Mouse (Mus musculus) embryonic facial prominence, embryonic 11.5 days (tissue): ENCODE measurements around the gene Ntn5. TPM values are rescaled to one million over a fixed set of nuclear protein-coding genes. Genes with fewer than 3 reads are reported as not detected.

Experiments
- ATAC-seq: fragments of 200-750 bp; cut with Nextera tagmentation; replicated peaks from 2 replicates; pipeline ENCODE4 v1.8.0; 2017; ENCODE audit warnings: low read depth; ENCODE audit not compliant: insufficient number of reproducible peaks, low FRiP score, low TSS enrichment
- DNase-seq: peaks from one replicate; pipeline ENCODE4 v3.0.0-alpha.2; 2015; ENCODE audit warnings: low spot score
- H3K27ac ChIP-seq: fragments of 300-500 bp; sonication (generic); replicated peaks from 2 replicates; pipeline ENCODE4 v1.5.1; 2014; ENCODE audit warnings: mild to moderate bottlenecking, low read depth, low read length, control low read depth
- H3K27me3 ChIP-seq: fragments of 300-500 bp; sonication (generic); 2 replicates; pipeline ENCODE4 v1.6.1; 2014; ENCODE audit warnings: mild to moderate bottlenecking, low read length, moderate library complexity, mixed read lengths; ENCODE audit not compliant: control insufficient read depth, insufficient read depth
- H3K36me3 ChIP-seq: fragments of 300-500 bp; sonication (generic); replicated peaks from 2 replicates; pipeline ENCODE4 v1.6.1; 2014; ENCODE audit warnings: low read depth, mild to moderate bottlenecking, low read length, moderate library complexity, mixed read lengths; ENCODE audit not compliant: control insufficient read depth, insufficient read depth
- H3K4me1 ChIP-seq: fragments of 300-500 bp; sonication (generic); 2 replicates; pipeline ENCODE4 v1.6.1; 2014; ENCODE audit warnings: low read length, mixed read lengths; ENCODE audit not compliant: control insufficient read depth, insufficient read depth
- H3K4me2 ChIP-seq: fragments of 300-500 bp; sonication (generic); 2 replicates; pipeline ENCODE4 v1.6.1; 2014; ENCODE audit warnings: low read depth, mild to moderate bottlenecking, control low read depth, low read length, moderate library complexity
- H3K4me3 ChIP-seq: fragments of 300-500 bp; sonication (generic); 2 replicates; pipeline ENCODE4 v1.5.1; 2014; ENCODE audit warnings: low read depth, low read length, control low read depth
- H3K9ac ChIP-seq: fragments of 300-500 bp; sonication (generic); replicated peaks from 2 replicates; pipeline ENCODE4 v1.6.1; 2014; ENCODE audit warnings: mild to moderate bottlenecking, control low read depth, low read length
- H3K9me3 ChIP-seq: fragments of 300-500 bp; sonication (generic); replicated peaks from 2 replicates; pipeline ENCODE4 v1.6.1; 2016; ENCODE audit warnings: mild to moderate bottlenecking, low read length, inconsistent platforms, mixed read lengths; ENCODE audit not compliant: control insufficient read depth
- WGBS: fragments of 180-500 bp; shearing (Covaris S2); extraction: QIAGEN DNeasy Blood & Tissue Kit; methylation state at CpG from one replicate; pipeline ENCODE4 v1.1.7; 2014; 5-methylcytosine and 5-hydroxymethylcytosine counted together
- polyA plus RNA-seq: library from polyadenylated mRNA; unstranded; fragments of >200 nt; fragmentation: Nextera tagmentation; extraction: Ambion mirVana; gene quantifications from 2 replicates; pipeline ENCODE4 v1.2.1, GENCODE M21; 2014

The Ntn5 gene
- polyA plus RNA-seq, 1 experiment from 2014 or later = 0.25 TPM

- Histone ChIP-seq H3K4me1 (peaks cover 4% of the 10 kb centered on the region; the same call in 1 of the 2 replicates), H3K36me3 (no peaks in the 10 kb centered on the region), H3K9ac (no peak overlapping the region; the same call in 1 of the 2 replicates), H3K9me3 (no peaks in the 10 kb centered on the region), H3K4me3 (no peak overlapping the region), H3K4me2 (no peak overlapping the region), H3K27me3 (no peaks in the 10 kb centered on the region), H3K27ac (no peak overlapping the region; the same call in 1 of the 2 replicates)
- peak; percentile 76 for DNase-seq
- 22% methylated on average over 16 of the region's 16 CpGs for WGBS
- 0 out of 2 replicates have a peak, but pooled peaks have one; percentile 4 for ATAC-seq
Measured at GRCm38 (mm10) chr7:45730727-45731431, 47.1 kb downstream of the Ntn5 start.

- Histone ChIP-seq H3K9me3 (no peaks in the 10 kb centered on the region), H3K27ac (no peak overlapping the region), H3K27me3 (no peaks in the 10 kb centered on the region), H3K4me2 (no peak overlapping the region), H3K4me1 (peaks cover 4% of the 10 kb centered on the region; the same call in 1 of the 2 replicates), H3K9ac (no peak overlapping the region), H3K4me3 (no peak overlapping the region), H3K36me3 (no peaks in the 10 kb centered on the region)
- DNase-seq (no peak), ATAC-seq (no peak)
- 89% methylated on average over 5 of the region's 5 CpGs for WGBS
Measured at GRCm38 (mm10) chr7:45733477-45733876, 49.7 kb downstream of the Ntn5 start.

- Histone ChIP-seq H3K27ac (no peak overlapping the region), H3K9ac (no peak overlapping the region), H3K36me3 (no peaks in the 10 kb centered on the region), H3K4me2 (no peak overlapping the region), H3K4me1 (no peaks in the 10 kb centered on the region; the same call in 1 of the 2 replicates), H3K27me3 (no peaks in the 10 kb centered on the region), H3K9me3 (no peaks in the 10 kb centered on the region), H3K4me3 (no peak overlapping the region)
- DNase-seq (peak; percentile 89), ATAC-seq (peak; percentile 83; the same call in 1 of the 2 replicates)
- 9% methylated on average over 9 of the region's 9 CpGs for WGBS
Measured at GRCm38 (mm10) chr7:45739162-45739763, 55.4 kb downstream of the Ntn5 start.

GRCm38 (mm10) chr7:45739820-45740219, 56.0 kb downstream of the Ntn5 start:
- no peaks in the 10 kb centered on the region for H3K27me3 ChIP-seq
- H3K36me3 ChIP-seq = no peaks in the 10 kb centered on the region
- no peak overlapping the region for H3K9ac ChIP-seq
- WGBS = 69% methylated on average over 9 of the region's 10 CpGs
- ATAC-seq = no peak
- H3K4me2 ChIP-seq = no peak overlapping the region
- no peak for DNase-seq
- no peak overlapping the region for H3K4me3 ChIP-seq
- H3K4me1 ChIP-seq = no peaks in the 10 kb centered on the region; the same call in 1 of the 2 replicates
- H3K9me3 ChIP-seq = no peaks in the 10 kb centered on the region
- H3K27ac ChIP-seq = no peak overlapping the region

- H3K9ac ChIP-seq = no peak overlapping the region
Measured at GRCm38 (mm10) chr7:45741308-45741707, 57.5 kb downstream of the Ntn5 start.

GRCm38 (mm10) chr7:45741777-45742176, 58.0 kb downstream of the Ntn5 start:
- Histone ChIP-seq H3K27me3 (no peaks in the 10 kb centered on the region), H3K27ac (no peak overlapping the region), H3K4me2 (peak overlapping the region; percentile 33; the same call in 1 of the 2 replicates), H3K4me1 (no peaks in the 10 kb centered on the region; the same call in 1 of the 2 replicates), H3K4me3 (peak overlapping the region; percentile 14; the same call in 1 of the 2 replicates), H3K36me3 (no peaks in the 10 kb centered on the region), H3K9me3 (no peaks in the 10 kb centered on the region), H3K9ac (peak overlapping the region; percentile 5; the same call in 1 of the 2 replicates)
- ATAC-seq (no peak), DNase-seq (no peak)
- WGBS = 35% methylated on average over 11 of the region's 11 CpGs

More at GRCm38 (mm10) chr7:45741308-45741707, 57.5 kb downstream of the Ntn5 start:
- H3K4me2 ChIP-seq = no peak overlapping the region
- 81% methylated on average over 12 of the region's 12 CpGs for WGBS
- H3K4me3 ChIP-seq = no peak overlapping the region
- H3K36me3 ChIP-seq = no peaks in the 10 kb centered on the region
- no peak for ATAC-seq
- H3K9me3 ChIP-seq = no peaks in the 10 kb centered on the region
- no peaks in the 10 kb centered on the region for H3K27me3 ChIP-seq
- DNase-seq = no peak
- H3K4me1 ChIP-seq = no peaks in the 10 kb centered on the region; the same call in 1 of the 2 replicates
- H3K27ac ChIP-seq = no peak overlapping the region

GRCm38 (mm10) chr7:45742338-45742737, 58.5 kb downstream of the Ntn5 start:
- peak overlapping the region; percentile 33; the same call in 1 of the 2 replicates for H3K4me2 ChIP-seq
- no peaks in the 10 kb centered on the region for H3K36me3 ChIP-seq
- no peak for ATAC-seq
- no peaks in the 10 kb centered on the region for H3K27me3 ChIP-seq
- peak overlapping the region; percentile 14; the same call in 1 of the 2 replicates for H3K4me3 ChIP-seq
- H3K9me3 ChIP-seq = no peaks in the 10 kb centered on the region
- H3K4me1 ChIP-seq = no peaks in the 10 kb centered on the region; the same call in 1 of the 2 replicates
- peak overlapping the region; percentile 5; the same call in 1 of the 2 replicates for H3K9ac ChIP-seq
- H3K27ac ChIP-seq = no peak overlapping the region
- 37% methylated on average over 19 of the region's 19 CpGs for WGBS
- DNase-seq = no peak
